Mouse (Mus musculus): Measurements from ENCODE around the gene Tbx4. TPM values are rescaled to one million over a fixed set of nuclear protein-coding genes. Genes with fewer than 3 reads are reported as not detected.

Tbx4 gene
- total and polyA plus RNA-seq, 3 experiments = not detected

DNA sequence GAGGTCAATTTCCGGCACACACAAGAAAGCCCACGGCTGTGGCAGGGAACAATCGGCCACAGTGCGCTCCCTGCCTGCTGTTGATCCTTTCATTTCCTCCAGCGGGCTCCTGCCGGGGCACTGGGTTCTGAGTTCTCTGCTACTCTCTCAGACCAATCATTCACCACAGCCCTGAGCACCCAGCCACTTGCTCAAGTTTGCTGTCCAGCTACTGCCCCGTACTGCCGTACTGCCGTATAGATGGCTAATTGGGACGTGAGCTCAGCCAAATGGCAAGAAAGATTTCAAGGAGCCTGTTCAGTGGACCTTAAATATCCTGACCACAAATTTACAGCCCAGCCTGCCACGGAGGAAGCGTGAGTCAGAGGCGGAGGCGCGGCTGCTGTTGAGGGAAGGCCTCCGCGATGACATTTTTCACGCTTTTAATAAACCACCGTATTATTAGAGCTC lies 39.1 kb downstream of the Tbx4 start (continued):
- peak; percentile 47; the same call in 1 of the 2 replicates for TF ChIP-seq MAX (IDR thresholded peaks at IDR 0.05; ENCODE audit: low read length)

DNA sequence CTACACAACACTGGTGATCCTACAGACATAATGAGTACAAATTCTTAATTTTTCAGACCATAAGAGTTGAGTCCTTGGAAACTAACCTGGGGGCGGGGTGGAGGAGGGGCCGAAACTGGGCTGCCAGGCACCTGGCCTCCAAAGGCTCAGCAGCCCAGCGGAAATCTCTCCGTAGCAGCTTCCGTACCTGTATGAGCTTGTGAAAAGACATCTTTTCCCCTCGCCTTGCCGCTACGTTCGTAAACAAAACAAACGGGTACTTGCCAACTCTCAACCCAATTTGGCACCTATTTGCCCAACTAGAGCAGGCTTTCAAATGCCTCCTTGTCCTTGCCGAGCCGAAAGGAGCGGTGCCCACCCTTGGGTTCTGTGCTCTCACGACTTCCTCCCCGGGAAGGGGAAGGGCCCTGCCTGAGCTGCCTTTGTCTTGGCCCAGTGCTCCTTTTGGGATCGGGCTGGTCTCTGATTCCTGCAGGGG lies 40.1 kb downstream of the Tbx4 start:
- Histone ChIP-seq H3K4me3 (replicated peaks in 1 of 3; ENCODE audit: low read depth in 2 of 3, low read length in 2 of 3, poor library complexity in 1 of 3) (peak overlapping the region in 1 of 3 experiments; percentile 19), H3K27me3 (replicated peaks) (peaks cover 39% of the 10 kb centered on the region), H3K4me1 (ENCODE audit: control insufficient read depth in 1 of 2, insufficient read depth in 2 of 2) (peaks cover 7 to 20% of the 10 kb centered on the region in 2 experiments; a peak in 3 of 4 replicates), H3K27ac (ENCODE audit: insufficient read depth, low read depth) (no peak overlapping the region), H3K4me2 (ENCODE audit: insufficient read depth, low read depth, poor library complexity, severe bottlenecking) (peak overlapping the region; percentile 94), H3K79me2 (replicated peaks; ENCODE audit: control insufficient read depth, extremely low read depth, insufficient read depth, poor library complexity, severe bottlenecking) (no peaks in the 10 kb centered on the region), H3K36me3 (replicated peaks in 1 of 2; ENCODE audit: control insufficient read depth in 1 of 2, insufficient read depth in 1 of 2, low read length in 1 of 2) (no peaks in the 10 kb centered on the region), H3K9me3 (replicated peaks; ENCODE audit: low read length) (no peaks in the 10 kb centered on the region), H3K9ac (ENCODE audit: insufficient read depth, low read depth) (no peak overlapping the region)
- in situ Hi-C loops (cut with MboI; ENCODE audit: low pct_ligation_motif_present, low pct_unique_long_range_greater_than_20kb, low sequenced_read_pairs) = no loop called here
- DNase-seq (ENCODE audit: extremely low read depth) = no peak
- dilution Hi-C loops (cut with MboI; ENCODE audit: extremely low pct_ligation_motif_present, extremely low pct_unique_long_range_greater_than_20kb, low sequenced_read_pairs) = no loop called here
- no peak for TF ChIP-seq ETS1 (conservative IDR thresholded peaks at IDR 0.05; ENCODE audit: low read depth, low read length)
- TF ChIP-seq TCF12 (IDR thresholded peaks at IDR 0.05; ENCODE audit: low read depth, low read length) = 0 out of 2 replicates have a peak, but pooled peaks have one; percentile 41
- TF ChIP-seq MXI1 (IDR thresholded peaks at IDR 0.05; ENCODE audit: low read depth, low read length) = 0 out of 2 replicates have a peak, but pooled peaks have one; percentile 26
- TF ChIP-seq ZNF384 (IDR thresholded peaks at IDR 0.05; ENCODE audit: low read depth, low read length) = no peak
- TF ChIP-seq MAZ (IDR thresholded peaks at IDR 0.05; ENCODE audit: low read depth, low read length) = 0 out of 2 replicates have a peak, but pooled peaks have one; percentile 88
- TF ChIP-seq SIN3A (IDR thresholded peaks at IDR 0.05; ENCODE audit: low read length) = no peak
- no peak for TF ChIP-seq E2F4 (IDR thresholded peaks at IDR 0.05; ENCODE audit: insufficient replicate concordance, low read depth, low read length)
- TF ChIP-seq SMC3 (IDR thresholded peaks at IDR 0.05; ENCODE audit: low read depth, low read length) = no peak
- TF ChIP-seq TBP (conservative IDR thresholded peaks at IDR 0.05; ENCODE audit: low read depth, low read length) = no peak
- peak; percentile 47; the same call in 1 of the 2 replicates for TF ChIP-seq IRF4 (IDR thresholded peaks at IDR 0.05; ENCODE audit: low read depth, low read length)
- peak; percentile 8; the same call in 1 of the 2 replicates for TF ChIP-seq HCFC1 (IDR thresholded peaks at IDR 0.05; ENCODE audit: low read depth, low read length)
- no peak for TF ChIP-seq JUN (IDR thresholded peaks at IDR 0.05; ENCODE audit: insufficient read depth, low read depth, low read length)
- no peak for TF ChIP-seq POLR2AphosphoS2 (IDR thresholded peaks at IDR 0.05; ENCODE audit: low read depth, low read length)
- TF ChIP-seq CHD2 (IDR thresholded peaks at IDR 0.05; ENCODE audit: low read length) = peak; percentile 74
- TF ChIP-seq UBTF (IDR thresholded peaks at IDR 0.05; ENCODE audit: low read depth, low read length) = no peak
- TF ChIP-seq KAT2A (IDR thresholded peaks at IDR 0.05; ENCODE audit: insufficient replicate concordance, low read length) = no peak
- TF ChIP-seq MAX (IDR thresholded peaks at IDR 0.05; ENCODE audit: low read length) = no peak
- peak; percentile 33; the same call in 1 of the 2 replicates for TF ChIP-seq ZMIZ1 (IDR thresholded peaks at IDR 0.05; ENCODE audit: low read depth, low read length)
- TF ChIP-seq POLR2A (IDR thresholded peaks at IDR 0.05; ENCODE audit: low read depth, low read length) = no peak
- no peak for TF ChIP-seq USF2 (conservative IDR thresholded peaks at IDR 0.05; ENCODE audit: low read depth, low read length)
- no peak for TF ChIP-seq GABPA (IDR thresholded peaks at IDR 0.05; ENCODE audit: insufficient replicate concordance, low read depth, low read length)
- TF ChIP-seq ELF1 (IDR thresholded peaks at IDR 0.05; ENCODE audit: low read depth, low read length) = peak; percentile 38; the same call in 1 of the 2 replicates
- TF ChIP-seq RCOR1 (conservative IDR thresholded peaks at IDR 0.05; ENCODE audit: low read depth, low read length) = 0 out of 2 replicates have a peak, but pooled peaks have one; percentile 34
- no peak for TF ChIP-seq USF1 (IDR thresholded peaks at IDR 0.05; ENCODE audit: low read depth, low read length)
- TF ChIP-seq BHLHE40 (IDR thresholded peaks at IDR 0.05; ENCODE audit: low read depth, low read length) = 0 out of 2 replicates have a peak, but pooled peaks have one; percentile 37
- no peak for TF ChIP-seq JUND (conservative IDR thresholded peaks at IDR 0.05; ENCODE audit: low read depth, low read length)
- TF ChIP-seq NRF1 (IDR thresholded peaks at IDR 0.05; ENCODE audit: low read depth, low read length) = no peak
- no peak for TF ChIP-seq MYC (IDR thresholded peaks at IDR 0.05; ENCODE audit: low read depth, low read length)
- TF ChIP-seq ZC3H11A (IDR thresholded peaks at IDR 0.05; ENCODE audit: low read depth, low read length) = no peak
- no peak for TF ChIP-seq NELFE (IDR thresholded peaks at IDR 0.05; ENCODE audit: low read depth, low read length)
- TF ChIP-seq PAX5 (IDR thresholded peaks at IDR 0.05; ENCODE audit: low read length) = no peak
- no peak for TF ChIP-seq MEF2A (IDR thresholded peaks at IDR 0.05; ENCODE audit: borderline replicate concordance, low read depth, low read length)
- no peak for TF ChIP-seq MAFK (IDR thresholded peaks at IDR 0.05; ENCODE audit: insufficient replicate concordance, low read length)
- no peak for TF ChIP-seq RAD21 (IDR thresholded peaks at IDR 0.05; ENCODE audit: low read depth, low read length)
- TF ChIP-seq CHD1 (IDR thresholded peaks at IDR 0.05; ENCODE audit: low read depth, low read length) = no peak
- TF ChIP-seq CTCF (conservative IDR thresholded peaks at IDR 0.05 in 1 of 2, IDR thresholded peaks at IDR 0.05 in 1 of 2; ENCODE audit: low read depth in 2 of 2, low read length in 2 of 2) = no peak
- 0 out of 2 replicates have a peak, but pooled peaks have one; percentile 36 for TF ChIP-seq EP300 (IDR thresholded peaks at IDR 0.05; ENCODE audit: low read length)
